Mouse (Mus musculus) adrenal gland (tissue): ENCODE data around the gene E130311K13Rik.

Experiments
- intact Hi-C: fragments of 180-260 bp; cut with DNase I; formaldehyde crosslinking; loops from one replicate; pipeline ENCODE4 v1.15.1; 2025

The E130311K13Rik gene

GRCm38 (mm10) chr3:63896303-63896702, 33.0 kb downstream of the E130311K13Rik start:
- intact Hi-C loops, result no loop called here

GRCm38 (mm10) chr3:63895786-63896185, 33.5 kb downstream of the E130311K13Rik start:
- intact Hi-C loops, result no loop called here

GRCm38 (mm10) chr3:63893677-63894076, 35.6 kb downstream of the E130311K13Rik start:
- intact Hi-C loops, result no loop called here

- intact Hi-C loops, result no loop called here
Observed at GRCm38 (mm10) chr3:63892154-63892553, 37.1 kb downstream of the E130311K13Rik start.

- intact Hi-C loops, result no loop called here
Observed at GRCm38 (mm10) chr3:63881065-63881464, 48.2 kb downstream of the E130311K13Rik start.

- intact Hi-C loops, result no loop called here
Observed at GRCm38 (mm10) chr3:63878995-63879666, 50.1 kb downstream of the E130311K13Rik start.

- intact Hi-C loops, result no loop called here
Observed at GRCm38 (mm10) chr3:63872818-63873217, 56.5 kb downstream of the E130311K13Rik start.

GRCm38 (mm10) chr3:63871249-63871648, 58.0 kb downstream of the E130311K13Rik start:
- intact Hi-C loops, result no loop called here

- intact Hi-C loops, result loop anchor here (5.0 kb wide), 2 partner anchors 296 to 311 kb away; no protein-coding TSS in a partner anchor
Observed at GRCm38 (mm10) chr3:63868285-63868684, 61.0 kb downstream of the E130311K13Rik start.

- intact Hi-C loops, result loop anchor here (5.0 kb wide), 2 partner anchors 293 to 308 kb away; no protein-coding TSS in a partner anchor
Observed at GRCm38 (mm10) chr3:63865069-63865468, 64.2 kb downstream of the E130311K13Rik start.
